Mouse (Mus musculus) limb, embryonic 15.5 days (tissue): ENCODE measurements at regions not wholly inside any gene's neighbourhood (a gene's known extent, or its start where the extent isn't known, plus 50 kb on each side); places are given as distances from the start of the nearest gene placed in this dataset.

Source experiments
- ATAC-seq: fragments of 200-750 bp; cut with Nextera tagmentation; 2 replicates; pipeline ENCODE4 v1.8.0; 2017; ENCODE audit warnings: low read depth, moderate TSS enrichment; ENCODE audit not compliant: insufficient number of reproducible peaks, low FRiP score, low TSS enrichment
- H3K27ac ChIP-seq: fragments of 300-500 bp; sonication (generic); 2 replicates; pipeline ENCODE4 v1.5.1; 2015; ENCODE audit warnings: moderate library complexity, mild to moderate bottlenecking, inconsistent platforms
- H3K27me3 ChIP-seq: fragments of 300-500 bp; sonication (generic); 2 replicates; pipeline ENCODE4 v1.6.1; 2015; ENCODE audit warnings: inconsistent platforms
- H3K36me3 ChIP-seq: fragments of 300-500 bp; sonication (generic); 2 replicates; pipeline ENCODE4 v1.6.1; 2015; ENCODE audit warnings: inconsistent platforms
- H3K4me1 ChIP-seq: fragments of 300-500 bp; sonication (generic); 2 replicates; pipeline ENCODE4 v1.6.1; 2015; ENCODE audit warnings: inconsistent platforms
- H3K4me2 ChIP-seq: fragments of 300-500 bp; sonication (generic); 2 replicates; pipeline ENCODE4 v1.6.1; 2015; ENCODE audit warnings: mild to moderate bottlenecking, inconsistent platforms
- H3K4me3 ChIP-seq: fragments of 300-500 bp; sonication (generic); 2 replicates; pipeline ENCODE4 v1.5.1; 2015; ENCODE audit warnings: mild to moderate bottlenecking, inconsistent platforms
- H3K9ac ChIP-seq: fragments of 300-500 bp; sonication (generic); 2 replicates; pipeline ENCODE4 v1.6.1; 2015; ENCODE audit warnings: inconsistent platforms
- H3K9me3 ChIP-seq: fragments of 300-500 bp; sonication (generic); 2 replicates; pipeline ENCODE4 v1.6.1; 2016; ENCODE audit warnings: inconsistent platforms
- WGBS: fragments of 180-500 bp; shearing (Covaris S2); methylation state at CpG from one replicate; pipeline ENCODE4 v1.1.7; 2015; 5-methylcytosine and 5-hydroxymethylcytosine counted together

- Histone ChIP-seq H3K9me3 (no peaks in the 10 kb centered on the region), H3K27me3 (no peaks in the 10 kb centered on the region), H3K4me3 (no peak overlapping the region), H3K27ac (no peak overlapping the region), H3K4me2 (no peak overlapping the region), H3K9ac (no peak overlapping the region), H3K4me1 (no peaks in the 10 kb centered on the region), H3K36me3 (no peaks in the 10 kb centered on the region)
- ATAC-seq: no peak
- WGBS: 71% methylated on average over 3 of the region's 3 CpGs
Measured at GRCm38 (mm10) chr3:50687755-50688154, 244.3 kb upstream of the Slc7a11 start.

- no peaks in the 10 kb centered on the region for H3K36me3 ChIP-seq
- no peak overlapping the region for H3K9ac ChIP-seq
- H3K27me3 ChIP-seq: no peaks in the 10 kb centered on the region
- no peak overlapping the region for H3K4me3 ChIP-seq
- H3K4me2 ChIP-seq: no peak overlapping the region
- H3K4me1 ChIP-seq: peaks cover 6% of the 10 kb centered on the region; the same call in 1 of the 2 replicates
- H3K27ac ChIP-seq: no peak overlapping the region
- 37% methylated on average over 5 of the region's 5 CpGs for WGBS
- ATAC-seq: no peak
- H3K9me3 ChIP-seq: no peaks in the 10 kb centered on the region
Measured at GRCm38 (mm10) chr3:50678611-50678988, 235.2 kb upstream of the Slc7a11 start.

GRCm38 (mm10) chr3:50677953-50678610 lies 234.7 kb upstream of the Slc7a11 start:
- no peaks in the 10 kb centered on the region for H3K9me3 ChIP-seq
- H3K4me3 ChIP-seq: no peak overlapping the region
- H3K4me2 ChIP-seq: no peak overlapping the region
- 39% methylated on average over 13 of the region's 13 CpGs for WGBS
- no peaks in the 10 kb centered on the region for H3K27me3 ChIP-seq
- H3K27ac ChIP-seq: no peak overlapping the region
- peaks cover 6% of the 10 kb centered on the region; the same call in 1 of the 2 replicates for H3K4me1 ChIP-seq
- H3K9ac ChIP-seq: no peak overlapping the region
- ATAC-seq: no peak
- H3K36me3 ChIP-seq: no peaks in the 10 kb centered on the region

- ATAC-seq: no peak
- WGBS: 35% methylated on average over 1 of the region's 1 CpGs
Measured at GRCm38 (mm10) chr3:50675769-50676168, 232.4 kb upstream of the Slc7a11 start.

GRCm38 (mm10) chr3:50674860-50675566 lies 231.6 kb upstream of the Slc7a11 start:
- Histone ChIP-seq H3K9ac (no peak overlapping the region), H3K9me3 (no peaks in the 10 kb centered on the region), H3K4me3 (no peak overlapping the region), H3K36me3 (no peaks in the 10 kb centered on the region), H3K4me2 (no peak overlapping the region), H3K4me1 (peaks cover 6% of the 10 kb centered on the region; the same call in 1 of the 2 replicates), H3K27ac (no peak overlapping the region), H3K27me3 (no peaks in the 10 kb centered on the region)
- no peak for ATAC-seq
- 79% methylated on average over 4 of the region's 4 CpGs for WGBS

More at GRCm38 (mm10) chr3:50675769-50676168, 232.4 kb upstream of the Slc7a11 start:
- Histone ChIP-seq H3K4me3 (no peak overlapping the region), H3K4me1 (peaks cover 6% of the 10 kb centered on the region; the same call in 1 of the 2 replicates), H3K27me3 (no peaks in the 10 kb centered on the region), H3K4me2 (no peak overlapping the region), H3K9ac (no peak overlapping the region), H3K27ac (no peak overlapping the region), H3K36me3 (no peaks in the 10 kb centered on the region), H3K9me3 (no peaks in the 10 kb centered on the region)

GRCm38 (mm10) chr3:50665316-50665715 lies 221.9 kb upstream of the Slc7a11 start:
- WGBS: 55% methylated on average over 6 of the region's 6 CpGs
- Histone ChIP-seq H3K4me3 (no peak overlapping the region), H3K4me2 (no peak overlapping the region), H3K36me3 (no peaks in the 10 kb centered on the region), H3K9me3 (no peaks in the 10 kb centered on the region), H3K27me3 (no peaks in the 10 kb centered on the region), H3K27ac (no peak overlapping the region), H3K4me1 (no peaks in the 10 kb centered on the region), H3K9ac (no peak overlapping the region)
- ATAC-seq: no peak

- Histone ChIP-seq H3K9ac (no peak overlapping the region), H3K9me3 (no peaks in the 10 kb centered on the region), H3K27me3 (no peaks in the 10 kb centered on the region), H3K4me1 (no peaks in the 10 kb centered on the region), H3K4me3 (no peak overlapping the region), H3K27ac (no peak overlapping the region), H3K4me2 (no peak overlapping the region), H3K36me3 (no peaks in the 10 kb centered on the region)
- ATAC-seq: no peak
- 77% methylated on average over 7 of the region's 7 CpGs for WGBS
Measured at GRCm38 (mm10) chr3:50660966-50661365, 217.6 kb upstream of the Slc7a11 start.

GRCm38 (mm10) chr3:50660566-50660965 lies 217.2 kb upstream of the Slc7a11 start:
- Histone ChIP-seq H3K4me3 (no peak overlapping the region), H3K9me3 (no peaks in the 10 kb centered on the region), H3K27ac (no peak overlapping the region), H3K9ac (no peak overlapping the region), H3K4me1 (no peaks in the 10 kb centered on the region), H3K36me3 (no peaks in the 10 kb centered on the region), H3K27me3 (no peaks in the 10 kb centered on the region), H3K4me2 (no peak overlapping the region)
- no peak for ATAC-seq
- WGBS: 85% methylated on average over 3 of the region's 3 CpGs

GRCm38 (mm10) chr3:50657890-50658289 lies 214.5 kb upstream of the Slc7a11 start:
- no peak for ATAC-seq
- no peak overlapping the region for H3K9ac ChIP-seq
- H3K27me3 ChIP-seq: no peaks in the 10 kb centered on the region
- 75% methylated on average over 2 of the region's 2 CpGs for WGBS
- H3K4me1 ChIP-seq: no peaks in the 10 kb centered on the region
- H3K36me3 ChIP-seq: no peaks in the 10 kb centered on the region
- no peaks in the 10 kb centered on the region for H3K9me3 ChIP-seq
- H3K4me2 ChIP-seq: no peak overlapping the region
- no peak overlapping the region for H3K4me3 ChIP-seq
- no peak overlapping the region for H3K27ac ChIP-seq

GRCm38 (mm10) chr3:50654441-50654840 lies 211.0 kb upstream of the Slc7a11 start:
- H3K4me2 ChIP-seq: no peak overlapping the region
- no peak for ATAC-seq
- no peak overlapping the region for H3K27ac ChIP-seq
- WGBS: 67% methylated on average over 2 of the region's 2 CpGs
- no peaks in the 10 kb centered on the region for H3K27me3 ChIP-seq
- H3K9me3 ChIP-seq: no peaks in the 10 kb centered on the region
- no peaks in the 10 kb centered on the region for H3K36me3 ChIP-seq
- H3K9ac ChIP-seq: no peak overlapping the region
- no peaks in the 10 kb centered on the region for H3K4me1 ChIP-seq
- no peak overlapping the region for H3K4me3 ChIP-seq

- Histone ChIP-seq H3K4me1 (no peaks in the 10 kb centered on the region), H3K36me3 (no peaks in the 10 kb centered on the region), H3K9me3 (no peaks in the 10 kb centered on the region), H3K4me2 (no peak overlapping the region), H3K4me3 (no peak overlapping the region), H3K27ac (no peak overlapping the region), H3K27me3 (no peaks in the 10 kb centered on the region), H3K9ac (no peak overlapping the region)
- 71% methylated on average over 3 of the region's 3 CpGs for WGBS
- ATAC-seq: no peak
Measured at GRCm38 (mm10) chr3:50652265-50652664, 208.9 kb upstream of the Slc7a11 start.

- H3K36me3 ChIP-seq: no peaks in the 10 kb centered on the region
- H3K4me3 ChIP-seq: no peak overlapping the region
- no peak overlapping the region for H3K27ac ChIP-seq
- H3K4me1 ChIP-seq: no peaks in the 10 kb centered on the region
- H3K27me3 ChIP-seq: no peaks in the 10 kb centered on the region
- no peak for ATAC-seq
- H3K4me2 ChIP-seq: no peak overlapping the region
- H3K9me3 ChIP-seq: no peaks in the 10 kb centered on the region
- no peak overlapping the region for H3K9ac ChIP-seq
- WGBS: 66% methylated on average over 2 of the region's 2 CpGs
Measured at GRCm38 (mm10) chr3:50643068-50643467, 199.7 kb upstream of the Slc7a11 start.
